Mouse (Mus musculus): ENCODE results near the gene Dnajc5. TPM values are rescaled to one million over a fixed set of nuclear protein-coding genes. Genes with fewer than 3 reads are reported as not detected.

Dnajc5 gene
- polyA plus RNA-seq, 1 experiment from 2014 or later: 101 TPM

DNA sequence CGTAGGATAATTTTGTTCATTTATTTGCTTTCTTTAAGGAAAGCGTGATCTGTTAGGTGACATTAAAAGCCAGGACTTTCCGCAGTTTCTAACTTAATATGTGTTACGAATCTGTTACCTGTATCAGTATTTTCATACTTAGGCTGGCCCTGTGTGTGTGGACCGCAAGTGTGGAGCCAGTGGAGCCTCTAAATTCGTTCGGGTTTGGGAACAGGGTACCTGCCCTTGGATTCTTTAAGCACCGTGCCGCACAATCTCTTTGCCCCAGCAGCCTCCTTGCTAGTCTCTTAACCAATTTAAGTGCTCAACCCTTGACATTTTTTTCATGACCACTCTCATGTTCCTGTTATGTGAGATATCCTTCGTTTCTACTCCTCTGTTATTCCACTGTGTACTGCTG, 1.2 kb downstream of the Dnajc5 start:
- H3K27ac ChIP-seq: no peak overlapping the region
- peaks cover 26% of the 10 kb centered on the region for H3K4me1 ChIP-seq
- H3K9ac ChIP-seq: peak overlapping the region; percentile 94
- peak overlapping the region; percentile 78 for H3K4me2 ChIP-seq (replicated peaks)
- H3K4me3 ChIP-seq: peak overlapping the region; percentile 87
- H3K9me3 ChIP-seq: no peaks in the 10 kb centered on the region
- H3K36me3 ChIP-seq: peaks cover 17% of the 10 kb centered on the region
- H3K27me3 ChIP-seq: no peaks in the 10 kb centered on the region
- ATAC-seq (ENCODE audit: low FRiP score, low read depth): no peak
- 50% methylated on average over 10 of the region's 10 CpGs for WGBS

DNA sequence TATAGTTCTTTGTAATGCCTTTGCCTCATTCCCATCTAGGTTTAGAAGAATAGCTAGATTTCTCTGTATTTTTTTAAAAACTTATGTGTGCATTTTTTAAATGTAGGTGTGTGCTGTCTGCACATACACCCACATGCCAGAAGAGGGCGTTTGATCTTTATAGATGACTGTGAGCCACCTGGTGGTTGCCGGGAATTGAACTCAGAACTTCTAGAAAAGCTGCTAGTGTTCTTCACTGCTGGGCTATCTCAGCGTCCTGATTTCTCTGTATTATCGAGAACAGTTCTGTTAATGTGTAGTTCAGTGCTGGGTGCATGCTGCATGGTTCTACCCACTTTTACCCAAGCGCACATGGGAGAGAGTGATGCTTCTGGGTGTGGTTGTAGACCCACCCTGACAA, 2.5 kb downstream of the Dnajc5 start:
- no peak overlapping the region for H3K4me3 ChIP-seq
- ATAC-seq (ENCODE audit: low FRiP score, low read depth): no peak
- no peak overlapping the region for H3K9ac ChIP-seq
- H3K4me1 ChIP-seq: peaks cover 26% of the 10 kb centered on the region
- H3K36me3 ChIP-seq: peaks cover 8% of the 10 kb centered on the region
- no peaks in the 10 kb centered on the region for H3K27me3 ChIP-seq
- no peaks in the 10 kb centered on the region for H3K9me3 ChIP-seq
- WGBS: 76% methylated on average over 5 of the region's 5 CpGs
- H3K4me2 ChIP-seq (replicated peaks): 0 out of 2 replicates have a peak overlapping the region, but pooled peaks have one; percentile 1
- no peak overlapping the region for H3K27ac ChIP-seq

DNA sequence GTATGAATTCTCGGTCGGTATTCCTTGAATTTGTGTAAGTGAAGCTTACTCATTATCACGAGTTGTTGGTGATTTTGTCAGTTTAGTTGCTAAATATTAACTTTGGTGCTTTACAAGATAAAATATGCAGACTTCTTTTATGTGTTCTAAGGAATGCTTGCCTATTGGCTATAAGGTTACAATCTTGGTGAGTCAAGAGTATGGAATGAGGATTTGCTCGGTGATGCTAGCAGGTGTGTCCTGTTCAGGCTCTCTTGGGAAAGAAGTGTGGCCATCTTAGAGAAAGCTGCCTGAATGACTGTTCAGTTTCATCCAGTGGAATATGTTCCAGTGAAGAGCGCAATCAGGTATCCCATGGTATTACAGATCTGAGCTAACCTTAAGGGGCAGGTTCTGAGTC, 5.2 kb downstream of the Dnajc5 start:
- Histone ChIP-seq H3K27ac (no peak overlapping the region), H3K4me1 (peaks cover 19% of the 10 kb centered on the region), H3K36me3 (peaks cover 27% of the 10 kb centered on the region), H3K4me3 (no peak overlapping the region), H3K9ac (no peak overlapping the region), H3K9me3 (peaks cover 9% of the 10 kb centered on the region; the same call in 1 of the 2 replicates), H3K4me2 (replicated peaks) (no peak overlapping the region), H3K27me3 (no peaks in the 10 kb centered on the region)
- ATAC-seq (ENCODE audit: low FRiP score, low read depth): no peak
- WGBS: 83% methylated on average over 5 of the region's 5 CpGs

DNA sequence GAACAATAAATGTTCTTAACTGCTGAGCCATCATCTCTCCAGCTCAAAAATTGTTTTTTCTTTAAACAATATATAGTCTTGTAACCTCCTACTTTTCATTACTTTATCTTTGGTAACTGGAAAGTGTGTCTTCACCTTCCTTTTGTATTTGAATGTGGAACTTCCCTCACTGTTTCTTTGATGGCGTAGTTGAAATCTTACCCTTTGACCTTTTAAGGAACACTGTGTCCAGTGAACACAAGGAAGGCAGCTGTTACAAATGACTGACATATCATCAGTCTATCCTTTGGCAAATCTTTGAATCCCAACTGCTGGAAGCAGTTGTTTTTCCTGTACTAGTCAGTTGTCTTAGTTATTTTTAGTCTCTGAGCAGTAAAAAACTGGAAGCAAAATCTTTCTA, 8.8 kb downstream of the Dnajc5 start:
- no peak overlapping the region for H3K27ac ChIP-seq
- 83% methylated on average over 1 of the region's 1 CpGs for WGBS
- H3K4me2 ChIP-seq (replicated peaks): no peak overlapping the region
- peaks cover 47% of the 10 kb centered on the region for H3K36me3 ChIP-seq
- H3K9ac ChIP-seq: no peak overlapping the region
- no peaks in the 10 kb centered on the region for H3K27me3 ChIP-seq
- peaks cover 6% of the 10 kb centered on the region; the same call in 1 of the 2 replicates for H3K4me1 ChIP-seq
- no peak overlapping the region for H3K4me3 ChIP-seq
- peaks cover 24% of the 10 kb centered on the region; the same call in 1 of the 2 replicates for H3K9me3 ChIP-seq
- ATAC-seq (ENCODE audit: low FRiP score, low read depth): no peak

DNA sequence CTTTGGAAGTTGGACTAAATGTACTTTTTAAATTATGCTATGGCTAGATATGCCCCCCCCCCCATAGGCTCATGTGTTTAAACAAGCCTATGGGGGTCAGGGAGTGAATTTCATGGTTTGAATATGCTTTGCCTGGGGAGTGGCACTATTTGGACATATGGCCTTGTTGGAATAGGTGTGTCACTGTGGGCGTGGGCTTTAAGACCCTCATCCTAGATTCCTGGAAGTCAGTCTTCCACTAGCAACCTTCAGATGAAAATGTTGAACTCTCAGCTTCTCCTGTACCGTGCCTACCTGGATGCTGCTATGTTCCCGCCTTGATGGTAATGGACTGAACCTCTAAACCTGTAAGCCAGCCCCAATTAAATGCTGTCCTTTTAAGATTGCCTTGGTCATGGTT, 12.3 kb downstream of the Dnajc5 start:
- no peak overlapping the region for H3K9ac ChIP-seq
- peaks cover 2% of the 10 kb centered on the region for H3K4me1 ChIP-seq
- H3K27ac ChIP-seq: no peak overlapping the region
- ATAC-seq (ENCODE audit: low FRiP score, low read depth): no peak
- H3K4me3 ChIP-seq: no peak overlapping the region
- H3K9me3 ChIP-seq: peaks cover 24% of the 10 kb centered on the region; the same call in 1 of the 2 replicates
- no peak overlapping the region for H3K4me2 ChIP-seq (replicated peaks)
- WGBS: 97% methylated on average over 3 of the region's 3 CpGs
- no peaks in the 10 kb centered on the region for H3K27me3 ChIP-seq
- H3K36me3 ChIP-seq: peaks cover 45% of the 10 kb centered on the region

DNA sequence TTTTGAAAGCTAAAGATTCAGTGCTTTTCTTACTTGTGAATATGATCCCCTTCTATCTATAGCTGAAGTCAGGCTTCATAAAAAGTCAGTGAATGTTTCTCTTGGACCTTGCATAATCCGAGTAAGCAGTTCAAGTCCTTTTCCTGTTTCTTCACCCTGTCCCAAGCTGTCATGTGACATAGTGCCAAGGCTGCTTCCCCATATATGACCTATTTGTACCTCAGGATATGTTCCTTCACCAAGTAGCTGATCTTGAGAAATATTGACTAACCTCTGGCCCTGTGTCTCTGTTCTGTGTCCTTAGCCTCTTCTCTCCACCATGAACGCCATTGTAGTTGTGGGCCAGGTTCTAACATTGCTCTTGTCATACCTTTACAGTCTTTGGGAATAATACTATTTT, 16.1 kb downstream of the Dnajc5 start:
- no peak overlapping the region for H3K27ac ChIP-seq
- ATAC-seq (ENCODE audit: low FRiP score, low read depth): no peak
- 92% methylated on average over 2 of the region's 2 CpGs for WGBS

DNA sequence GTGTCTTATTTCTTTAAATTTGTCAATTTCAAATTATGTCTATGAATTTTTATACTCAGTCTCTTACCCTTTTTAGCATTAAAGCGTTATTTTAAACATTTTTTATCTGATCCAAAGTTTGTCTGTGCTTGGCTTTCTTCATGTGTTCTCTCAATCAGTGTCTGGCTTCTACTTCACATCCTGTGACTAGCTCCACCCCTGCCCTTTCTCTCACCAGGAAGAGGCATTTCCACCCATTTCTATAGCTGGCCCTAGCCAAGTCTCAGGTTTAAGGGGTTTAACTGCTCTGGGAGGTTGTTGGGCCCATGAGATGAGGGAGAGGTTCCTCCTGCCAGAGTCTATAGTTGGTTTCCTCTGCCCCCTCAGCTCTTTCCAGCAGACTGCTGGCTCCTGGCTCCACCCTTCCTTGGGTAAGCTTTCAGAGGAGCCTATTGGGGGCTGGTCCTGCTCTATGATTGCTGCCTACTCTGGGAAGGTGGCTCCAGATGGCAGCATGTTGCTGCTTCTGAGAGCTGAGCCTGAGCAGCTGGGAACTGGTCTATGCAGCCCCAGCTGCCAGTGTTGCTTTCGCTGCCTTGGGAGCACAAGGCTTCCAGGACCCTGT, 17.3 kb downstream of the Dnajc5 start:
- peak; percentile 71 for ATAC-seq (ENCODE audit: low FRiP score, low read depth)
- Histone ChIP-seq H3K36me3 (peaks cover 2% of the 10 kb centered on the region), H3K4me1 (peaks cover 7% of the 10 kb centered on the region), H3K4me2 (replicated peaks) (no peak overlapping the region), H3K9ac (no peak overlapping the region), H3K9me3 (no peaks in the 10 kb centered on the region), H3K4me3 (no peak overlapping the region), H3K27ac (0 out of 2 replicates have a peak overlapping the region, but pooled peaks have one; percentile 48), H3K27me3 (no peaks in the 10 kb centered on the region)
- WGBS: 85% methylated on average over 2 of the region's 2 CpGs

More for the DNA sequence above, 16.1 kb downstream of the Dnajc5 start:
- Histone ChIP-seq H3K4me2 (replicated peaks) (no peak overlapping the region), H3K4me1 (peaks cover 7% of the 10 kb centered on the region), H3K36me3 (peaks cover 13% of the 10 kb centered on the region), H3K4me3 (no peak overlapping the region), H3K9ac (no peak overlapping the region), H3K9me3 (peaks cover 8% of the 10 kb centered on the region; the same call in 1 of the 2 replicates), H3K27me3 (no peaks in the 10 kb centered on the region)

DNA sequence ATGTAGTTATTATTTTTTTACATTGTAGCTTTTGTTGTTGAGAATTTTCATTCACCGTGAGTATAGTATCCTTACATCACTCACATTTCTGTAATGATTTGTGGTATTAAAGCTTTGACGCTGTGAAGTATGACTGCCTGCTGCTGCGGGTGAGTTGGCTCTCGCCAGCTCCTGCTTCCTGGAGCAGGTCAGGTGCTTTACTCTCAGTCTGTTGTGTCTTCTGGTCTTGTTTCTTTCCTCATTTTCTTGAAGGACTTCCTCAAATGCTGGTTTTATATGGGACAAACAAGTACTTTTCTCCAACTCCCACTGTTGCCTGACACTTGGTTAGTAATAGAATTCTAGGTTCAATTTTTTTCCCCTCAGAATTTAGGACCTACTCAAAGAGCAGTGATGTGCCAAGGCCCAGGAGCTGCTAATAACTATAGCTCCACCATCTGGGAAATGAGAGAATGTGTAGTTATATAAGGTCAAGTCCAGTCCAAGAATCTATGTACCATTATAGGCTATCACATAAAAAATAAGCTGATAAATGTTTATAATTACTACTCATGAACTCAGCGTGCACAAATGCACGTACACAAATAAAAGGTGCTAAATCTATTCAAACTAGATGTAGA, 21.6 kb downstream of the Dnajc5 start:
- Histone ChIP-seq H3K27ac (no peak overlapping the region), H3K4me2 (replicated peaks) (no peak overlapping the region), H3K36me3 (peaks cover 12% of the 10 kb centered on the region), H3K4me3 (no peak overlapping the region), H3K9me3 (no peaks in the 10 kb centered on the region), H3K27me3 (no peaks in the 10 kb centered on the region), H3K9ac (no peak overlapping the region), H3K4me1 (peaks cover 7% of the 10 kb centered on the region)
- WGBS: 87% methylated on average over 6 of the region's 6 CpGs
- ATAC-seq (ENCODE audit: low FRiP score, low read depth): no peak

DNA sequence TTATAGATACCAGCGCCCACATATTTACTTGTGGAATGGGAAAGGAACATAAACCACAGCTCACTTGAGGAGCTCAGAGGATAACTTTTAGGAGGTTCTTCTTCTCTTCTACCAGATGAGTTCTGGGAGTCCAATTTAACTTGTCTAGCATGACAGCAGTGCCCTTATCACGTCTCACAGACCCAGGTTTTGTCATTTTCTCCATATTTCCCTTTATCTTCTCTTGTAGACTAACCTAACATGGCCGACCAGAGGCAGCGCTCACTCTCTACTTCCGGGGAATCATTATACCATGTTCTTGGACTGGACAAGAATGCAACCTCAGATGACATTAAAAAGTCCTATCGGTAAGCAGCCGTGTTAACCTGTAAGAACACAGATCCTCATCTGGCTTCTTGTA, 25.9 kb downstream of the Dnajc5 start:
- H3K4me2 ChIP-seq (replicated peaks): no peak overlapping the region
- WGBS: 96% methylated on average over 7 of the region's 7 CpGs
- no peaks in the 10 kb centered on the region for H3K27me3 ChIP-seq
- no peak overlapping the region for H3K9ac ChIP-seq
- no peaks in the 10 kb centered on the region for H3K9me3 ChIP-seq
- H3K4me1 ChIP-seq: no peaks in the 10 kb centered on the region
- no peak overlapping the region for H3K27ac ChIP-seq
- ATAC-seq (ENCODE audit: low FRiP score, low read depth): no peak
- peaks cover 54% of the 10 kb centered on the region for H3K36me3 ChIP-seq
- no peak overlapping the region for H3K4me3 ChIP-seq

DNA sequence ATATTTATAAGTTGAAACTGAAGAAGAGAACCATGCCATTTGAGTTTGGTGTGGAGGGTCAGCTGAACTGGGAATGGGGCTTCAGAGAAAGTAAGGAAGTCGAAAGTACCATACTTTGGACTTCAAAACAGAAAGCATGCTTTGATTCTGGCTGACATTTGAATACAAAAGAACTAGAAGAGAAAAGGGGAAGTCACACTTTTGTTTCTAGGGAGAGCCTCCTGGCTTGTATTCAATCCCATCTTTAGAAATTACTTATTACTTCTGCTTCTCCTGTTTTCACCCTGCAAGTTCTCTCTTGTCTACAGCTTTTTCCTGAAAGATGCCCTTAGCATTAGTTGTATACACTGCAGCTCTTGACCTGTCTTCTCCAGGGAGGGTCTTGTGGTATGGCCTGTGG, 27.9 kb downstream of the Dnajc5 start:
- WGBS: 77% methylated on average over 1 of the region's 1 CpGs
- Histone ChIP-seq H3K27me3 (no peaks in the 10 kb centered on the region), H3K4me2 (replicated peaks) (no peak overlapping the region), H3K4me1 (no peaks in the 10 kb centered on the region), H3K9me3 (no peaks in the 10 kb centered on the region), H3K27ac (no peak overlapping the region), H3K36me3 (peaks cover 75% of the 10 kb centered on the region), H3K9ac (no peak overlapping the region), H3K4me3 (no peak overlapping the region)
- no peak for ATAC-seq (ENCODE audit: low FRiP score, low read depth)

DNA sequence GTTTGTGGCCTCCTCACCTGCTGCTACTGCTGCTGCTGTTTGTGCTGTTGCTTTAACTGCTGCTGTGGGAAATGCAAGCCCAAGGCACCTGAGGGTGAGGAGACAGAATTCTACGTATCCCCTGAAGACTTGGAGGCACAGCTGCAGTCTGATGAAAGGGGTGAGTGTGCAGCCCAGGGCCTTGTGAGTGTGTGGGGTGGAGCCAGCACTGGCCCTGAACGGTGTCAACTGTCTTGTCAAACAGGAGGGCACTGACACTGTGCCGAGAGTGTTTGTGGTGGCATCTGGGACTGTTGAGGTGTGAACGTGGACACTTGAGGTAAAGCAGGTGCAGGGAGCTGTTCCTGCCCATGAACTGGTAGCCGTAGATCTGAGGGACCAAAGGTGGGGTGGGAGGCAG, 28.4 kb downstream of the Dnajc5 start:
- WGBS: 89% methylated on average over 5 of the region's 5 CpGs
- Histone ChIP-seq H3K4me2 (replicated peaks) (no peak overlapping the region), H3K36me3 (peaks cover 79% of the 10 kb centered on the region), H3K9me3 (no peaks in the 10 kb centered on the region), H3K27me3 (no peaks in the 10 kb centered on the region), H3K27ac (no peak overlapping the region), H3K9ac (no peak overlapping the region), H3K4me1 (no peaks in the 10 kb centered on the region), H3K4me3 (no peak overlapping the region)
- ATAC-seq (ENCODE audit: low FRiP score, low read depth): no peak

DNA sequence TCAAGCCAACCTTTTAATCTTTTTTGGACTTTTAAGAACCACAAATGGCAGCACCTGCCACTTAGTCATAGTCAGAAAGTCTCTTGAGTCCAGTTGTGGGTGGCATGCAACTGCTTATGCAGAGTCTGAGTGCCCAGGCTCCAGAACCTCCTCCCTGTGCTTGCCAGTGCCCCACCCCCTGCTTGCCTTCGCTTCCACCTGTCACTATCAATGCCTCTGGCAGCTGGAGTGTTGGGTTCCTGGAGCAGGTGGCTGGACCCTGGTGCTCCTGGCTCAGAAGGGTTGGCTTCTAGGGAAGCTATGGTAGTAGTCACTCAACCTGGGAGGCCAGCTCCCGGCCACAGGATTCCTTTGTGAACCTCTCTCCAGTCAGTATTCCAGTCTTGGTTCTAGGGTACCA, 29.9 kb downstream of the Dnajc5 start:
- Histone ChIP-seq H3K9ac (no peak overlapping the region), H3K4me3 (no peak overlapping the region), H3K36me3 (peaks cover 85% of the 10 kb centered on the region), H3K9me3 (no peaks in the 10 kb centered on the region), H3K4me1 (no peaks in the 10 kb centered on the region), H3K27ac (no peak overlapping the region), H3K27me3 (no peaks in the 10 kb centered on the region), H3K4me2 (replicated peaks) (no peak overlapping the region)
- 93% methylated on average over 2 of the region's 2 CpGs for WGBS
- no peak for ATAC-seq (ENCODE audit: low FRiP score, low read depth)

DNA sequence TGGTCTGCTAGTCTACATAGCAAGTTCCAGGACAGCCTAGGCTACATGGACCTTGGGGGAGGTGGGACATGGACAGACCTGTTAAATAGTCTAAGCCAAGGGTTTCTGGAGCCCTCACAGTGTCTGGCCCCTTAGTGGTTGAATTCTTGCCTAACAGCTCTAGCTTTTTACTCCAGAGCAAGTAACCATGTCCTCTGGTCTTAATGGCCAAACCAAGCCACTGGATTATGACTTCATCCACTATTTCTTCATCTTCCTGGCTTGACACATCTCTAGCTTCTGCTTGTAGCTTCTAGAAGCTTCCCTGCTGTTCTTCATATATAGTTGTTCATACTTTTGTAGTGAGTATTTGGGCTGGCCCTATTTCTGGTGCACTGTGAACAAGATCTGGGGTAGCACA, 33.5 kb downstream of the Dnajc5 start:
- no peak overlapping the region for H3K27ac ChIP-seq
- no peak overlapping the region for H3K4me2 ChIP-seq (replicated peaks)
- H3K36me3 ChIP-seq: peaks cover 55% of the 10 kb centered on the region
- ATAC-seq (ENCODE audit: low FRiP score, low read depth): no peak
- H3K4me1 ChIP-seq: no peaks in the 10 kb centered on the region
- no peak overlapping the region for H3K9ac ChIP-seq
- H3K27me3 ChIP-seq: no peaks in the 10 kb centered on the region
- H3K4me3 ChIP-seq: no peak overlapping the region
- no peaks in the 10 kb centered on the region for H3K9me3 ChIP-seq
